Mouse (Mus musculus): ENCODE measurements at regions not wholly inside any gene's neighbourhood (a gene's known extent, or its start where the extent isn't known, plus 50 kb on each side); places are given as distances from the start of the nearest gene placed in this dataset.

- DNase-seq, result no peak
These were observed 575.9 kb upstream of the Gm19410 start for GRCm38 (mm10) chr8:35189695-35190094.

- DNase-seq, result no peak
These were observed 573.1 kb upstream of the Gm19410 start for GRCm38 (mm10) chr8:35192515-35192914.

DNA sequence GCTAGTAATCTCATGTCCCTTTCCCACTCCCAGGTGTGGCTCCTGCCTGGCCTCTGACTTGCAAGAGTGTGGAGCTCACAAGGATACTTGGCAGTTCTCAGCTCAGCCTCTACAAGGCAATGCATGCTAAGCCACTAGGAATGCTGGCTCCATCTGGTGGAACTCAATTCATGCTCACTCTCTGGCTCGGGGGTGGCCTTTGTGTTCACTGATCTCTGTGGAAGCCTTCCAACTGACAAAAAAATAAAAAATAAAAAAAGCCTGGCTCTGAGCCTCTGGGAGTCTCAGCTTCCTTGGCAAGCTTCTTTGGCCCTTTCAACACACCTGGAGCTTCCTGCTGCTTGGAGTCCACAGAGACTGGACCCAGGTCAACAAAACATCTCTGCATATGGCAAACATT, 571.8 kb upstream of the Gm19410 start:
- DNase-seq, result peak; percentile 62

- DNase-seq, result no peak
These were observed 569.4 kb upstream of the Gm19410 start for GRCm38 (mm10) chr8:35196189-35196588.

DNA sequence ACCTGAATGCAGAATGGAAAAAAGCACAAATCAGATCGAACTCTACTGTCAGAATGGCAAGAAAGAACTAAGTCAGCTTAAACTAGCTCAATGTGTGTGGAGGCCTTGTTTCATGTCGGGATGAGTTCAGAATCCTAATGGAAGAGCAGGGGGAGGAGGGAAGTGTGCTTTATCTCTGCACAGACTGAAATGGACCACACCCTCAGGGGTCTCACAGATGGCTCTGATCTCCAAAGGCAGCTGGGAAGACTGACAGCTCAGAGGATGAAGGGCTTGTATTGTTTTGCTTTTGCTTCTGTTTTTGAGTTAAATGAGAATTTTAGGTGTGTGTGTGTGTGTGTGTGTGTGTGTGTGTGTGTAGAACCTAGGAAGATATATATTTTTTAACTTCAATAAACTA, 566.8 kb upstream of the Gm19410 start:
- DNase-seq, result no peak

DNA sequence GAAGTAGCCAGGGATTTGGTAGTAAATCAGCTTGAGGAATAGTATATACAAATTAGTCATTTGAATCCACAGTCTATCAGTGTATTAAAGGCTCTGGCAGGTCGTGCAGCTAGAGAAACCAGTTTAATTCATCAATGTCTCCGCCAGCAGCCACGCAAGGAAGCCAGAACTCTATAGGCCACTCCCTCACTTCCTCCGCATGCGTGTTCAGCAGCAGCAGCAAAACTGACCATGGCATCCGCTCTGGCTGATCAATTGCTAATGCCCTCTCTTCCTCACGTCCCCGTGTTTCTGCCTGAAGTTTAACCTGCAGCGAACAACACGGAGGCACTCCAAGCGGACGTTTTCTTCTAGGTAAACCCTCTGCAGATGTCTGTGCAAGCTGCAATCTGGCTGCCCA, 564.2 kb upstream of the Gm19410 start:
- no peak for DNase-seq

DNA sequence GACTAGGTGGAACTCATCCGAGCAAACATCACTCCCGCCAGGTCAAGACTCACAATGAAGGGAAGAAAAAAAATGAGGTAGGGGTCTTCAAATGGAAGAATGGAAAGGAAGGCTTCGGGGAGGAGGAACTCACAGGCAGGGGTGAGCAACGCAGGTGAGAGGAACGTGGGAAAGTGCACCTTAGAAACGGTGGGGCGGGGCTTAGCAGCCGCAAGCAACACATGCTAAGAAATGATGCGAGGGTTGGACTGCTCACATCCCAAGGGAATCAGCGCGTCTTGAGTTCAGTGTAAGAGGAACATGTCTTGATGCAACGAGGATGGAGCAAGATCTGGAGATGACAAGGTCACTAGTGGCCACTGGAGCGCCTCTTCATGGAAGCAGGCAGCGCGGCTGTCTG, 560.6 kb upstream of the Gm19410 start:
- no peak for DNase-seq

- DNase-seq, result peak; percentile 10
These were observed 560.1 kb upstream of the Gm19410 start for GRCm38 (mm10) chr8:35205536-35205935.

GRCm38 (mm10) chr8:35206271-35206670, 559.3 kb upstream of the Gm19410 start:
- DNase-seq, result no peak

- no peak for DNase-seq
These were observed 557.2 kb upstream of the Gm19410 start for GRCm38 (mm10) chr8:35208357-35208756.

DNA sequence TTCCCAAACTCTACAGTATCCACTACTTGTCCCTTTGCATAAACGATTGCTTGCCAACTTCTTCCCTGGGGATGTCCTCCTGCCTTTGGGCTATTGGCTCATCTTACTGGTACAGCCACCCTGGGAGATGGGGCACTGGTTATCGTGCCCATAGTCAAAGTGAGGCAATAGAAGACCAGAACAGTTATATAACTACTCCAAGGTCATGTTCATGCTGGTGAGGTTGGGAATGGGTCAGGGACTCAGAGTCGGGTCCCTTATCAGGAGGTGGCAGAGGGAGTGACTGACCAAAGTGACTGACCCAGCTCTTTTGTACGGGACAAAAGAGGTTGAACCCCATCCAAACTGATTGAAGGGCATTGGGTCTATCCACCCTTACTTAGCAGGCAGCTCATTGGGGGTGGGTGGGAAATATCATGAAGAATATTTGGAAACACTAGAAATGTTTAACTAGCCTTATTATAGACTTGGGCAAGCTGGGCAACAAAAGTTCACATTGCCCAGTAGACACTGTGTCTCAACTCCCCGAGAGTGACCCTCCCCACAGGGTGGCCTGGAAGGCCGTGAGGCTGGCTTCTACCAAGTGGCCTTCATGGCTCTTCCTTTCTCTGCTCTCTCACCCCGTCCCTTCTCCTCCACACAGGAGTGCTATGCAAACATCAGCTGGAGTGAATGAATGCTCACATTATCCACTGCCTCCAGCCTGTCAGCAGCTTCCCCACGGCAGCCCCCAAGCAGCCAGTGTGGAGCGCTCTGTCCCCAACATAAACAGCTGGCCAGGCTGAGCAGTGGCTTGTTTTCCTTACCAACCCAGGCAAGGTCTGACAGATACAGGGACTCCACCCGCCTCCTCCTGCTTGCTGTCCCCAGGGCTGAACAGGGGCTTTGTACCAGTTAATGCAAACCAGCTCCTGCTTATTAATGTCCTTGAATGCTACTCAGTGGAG, 553.8 kb upstream of the Gm19410 start:
- DNase-seq, result no peak

GRCm38 (mm10) chr8:35213515-35213914, 552.1 kb upstream of the Gm19410 start:
- DNase-seq, result no peak

DNA sequence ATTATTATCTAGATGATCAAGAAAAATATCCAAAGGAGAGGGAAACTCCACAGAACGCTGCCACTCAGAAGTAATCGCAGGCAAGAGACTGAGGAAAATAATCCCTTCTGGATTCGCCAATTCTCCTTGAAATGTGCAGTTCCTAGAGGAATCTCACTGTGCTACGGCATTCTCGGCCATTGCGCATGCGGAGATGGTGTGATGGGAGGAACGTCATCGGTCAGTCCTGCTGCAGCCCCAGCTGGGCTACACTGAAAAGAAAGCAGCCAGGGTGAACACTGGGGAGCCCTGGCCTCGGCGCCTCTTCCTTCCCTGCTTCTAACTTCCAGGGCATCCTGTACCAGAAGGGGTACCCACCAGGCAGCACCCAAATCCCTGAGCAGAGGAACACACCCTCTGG, 548.0 kb upstream of the Gm19410 start:
- DNase-seq, result no peak

DNA sequence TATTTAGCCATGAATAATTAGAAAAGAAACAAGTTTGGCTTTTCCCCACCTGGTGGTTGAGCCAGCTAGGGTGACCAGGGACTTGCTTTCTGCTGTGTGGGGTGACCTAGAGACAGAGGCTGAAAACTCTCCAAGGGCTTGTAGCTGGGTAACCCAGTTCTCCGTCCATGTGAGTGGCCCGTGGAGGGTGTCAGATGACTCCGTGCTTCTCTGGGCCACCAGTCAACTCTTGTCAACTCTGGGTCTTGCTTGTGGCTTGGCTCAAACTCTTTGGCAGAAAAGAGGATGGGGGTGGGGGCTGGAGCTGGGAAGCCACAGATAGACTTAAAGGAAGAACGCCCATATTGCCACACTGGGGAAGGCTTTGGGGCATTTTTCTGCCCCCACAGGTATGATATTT, 547.3 kb upstream of the Gm19410 start:
- no peak for DNase-seq

GRCm38 (mm10) chr8:35224053-35224924, 541.3 kb upstream of the Gm19410 start:
- DNase-seq, result no peak

DNA sequence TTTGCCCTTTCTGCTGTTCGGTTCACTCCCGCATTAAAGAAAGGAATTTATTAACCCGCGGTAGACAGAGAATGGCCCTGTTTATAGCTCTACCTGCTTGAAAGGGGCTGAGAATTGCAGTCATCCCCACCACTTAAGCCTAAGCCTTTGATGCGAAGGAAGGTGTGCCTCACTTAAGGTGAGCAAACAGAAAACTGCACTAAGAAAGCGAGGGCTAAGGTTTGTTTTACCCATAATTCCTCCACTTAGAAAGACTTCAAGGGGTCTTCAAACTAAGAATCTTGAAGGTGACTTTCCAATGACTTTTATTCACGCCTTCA, 540.7 kb upstream of the Gm19410 start:
- no peak for DNase-seq

- DNase-seq, result no peak
These were observed 538.5 kb upstream of the Gm19410 start for GRCm38 (mm10) chr8:35227079-35227478.

GRCm38 (mm10) chr8:35228449-35228848, 537.1 kb upstream of the Gm19410 start:
- no peak for DNase-seq

DNA sequence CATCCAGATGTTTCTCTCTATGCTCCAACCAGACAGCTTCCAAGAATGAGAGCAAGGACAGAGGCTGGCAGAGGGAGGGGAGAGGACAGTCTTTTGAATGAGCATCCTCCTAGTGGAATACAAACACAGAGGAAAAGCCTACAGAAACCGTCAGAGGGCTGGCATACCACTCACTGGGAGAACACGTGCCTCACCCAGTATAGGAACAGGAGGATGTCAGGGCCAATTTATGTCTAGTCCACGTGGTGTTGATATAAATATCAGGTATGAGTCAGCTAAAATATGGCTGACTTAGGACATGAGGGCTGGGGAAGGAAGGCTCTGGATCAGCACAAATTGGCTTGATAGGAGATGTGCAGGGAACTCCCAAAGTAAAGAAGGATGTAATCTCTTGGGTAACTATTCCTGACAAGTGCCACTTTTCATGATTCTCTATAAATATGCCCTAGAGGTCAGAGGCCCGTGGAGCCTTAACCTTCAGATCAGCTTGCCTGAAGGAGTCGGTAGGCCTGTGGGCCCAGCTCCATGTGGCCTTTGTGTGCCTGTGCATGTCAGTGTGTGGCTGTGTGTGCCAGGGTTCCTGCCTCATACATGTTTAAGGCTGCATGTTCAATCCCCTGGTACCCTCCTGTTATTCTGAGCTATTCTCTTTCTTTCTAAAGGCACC, 531.9 kb upstream of the Gm19410 start:
- no peak for DNase-seq

- no peak for DNase-seq
These were observed 531.2 kb upstream of the Gm19410 start for GRCm38 (mm10) chr8:35234436-35234835.

- no peak for DNase-seq
These were observed 529.6 kb upstream of the Gm19410 start for GRCm38 (mm10) chr8:35235815-35236509.

DNA sequence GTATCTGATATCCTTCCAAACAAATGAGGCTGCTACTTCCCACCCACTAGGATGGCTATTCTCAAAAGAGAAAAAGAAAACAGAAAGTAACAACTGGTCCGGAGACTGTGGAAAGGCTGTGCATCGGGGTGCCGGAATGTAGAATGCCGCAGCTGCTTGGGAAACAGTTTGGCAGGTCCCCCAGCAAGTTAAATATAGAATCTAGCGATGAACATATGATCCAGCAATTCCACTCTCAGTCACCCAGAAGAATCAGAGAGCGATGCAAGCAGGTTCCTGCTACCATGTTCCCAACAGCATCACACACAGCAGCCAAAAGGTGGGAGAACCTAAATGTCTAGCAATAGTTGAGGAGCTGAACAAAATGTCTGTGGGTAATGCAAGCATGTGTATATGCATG, 528.3 kb upstream of the Gm19410 start:
- DNase-seq, result no peak

GRCm38 (mm10) chr8:35240884-35241283, 524.7 kb upstream of the Gm19410 start:
- no peak for DNase-seq

Measured in cerebellum, adult 11-12 months (tissue).